Mouse (Mus musculus) liver, embryonic 14.5 days (tissue): Measurements from ENCODE around the gene Ehf. TPM values are rescaled to one million over a fixed set of nuclear protein-coding genes. Genes with fewer than 3 reads are reported as not detected.
A peak's percentile ranks its signal among the peaks of the same experiment; 100 is the strongest.

Source experiments
- ATAC-seq: fragments of 200-750 bp; cut with Nextera tagmentation; 2 replicates; pipeline ENCODE4 v1.8.0; 2017; ENCODE audit warnings: moderate number of reproducible peaks, mild to moderate bottlenecking, moderate library complexity; ENCODE audit not compliant: insufficient read depth
- DNase-seq, 3 experiments: peaks; one replicate each; pipeline ENCODE4 v3.0.0-alpha.2; 2012 to 2013; ENCODE audit warnings: low read depth in 3 of 3, low spot score in 3 of 3
- H3K27ac ChIP-seq: fragments of 300-500 bp; sonication (generic); 2 replicates; pipeline ENCODE4 v1.5.1; 2014; ENCODE audit warnings: moderate library complexity, mild to moderate bottlenecking, control low read depth, inconsistent platforms
- H3K27me3 ChIP-seq: fragments of 300-500 bp; sonication (generic); 2 replicates; pipeline ENCODE4 v1.6.1; 2014; ENCODE audit warnings: mild to moderate bottlenecking, low read length, moderate library complexity; ENCODE audit not compliant: control insufficient read depth, insufficient read depth
- H3K36me3 ChIP-seq: fragments of 300-500 bp; sonication (generic); replicated peaks from 2 replicates; pipeline ENCODE4 v1.6.1; 2014; ENCODE audit warnings: low read depth; ENCODE audit not compliant: control insufficient read depth, insufficient read depth
- H3K4me1 ChIP-seq, 2 experiments: fragments of 200-500 bp in 1 of 2; fragments of 300-500 bp in 1 of 2; sonication (generic) in 1 of 2; replicated peaks; 2 replicates each; pipeline ENCODE4 v1.6.1; 2012 to 2014; ENCODE audit warnings: antibody characterized with exemption in 1 of 2, inconsistent platforms in 1 of 2, low read length in 1 of 2; ENCODE audit not compliant: control insufficient read depth in 2 of 2, insufficient read depth in 2 of 2
- H3K4me2 ChIP-seq: fragments of 300-500 bp; sonication (generic); 2 replicates; pipeline ENCODE4 v1.6.1; 2014; ENCODE audit warnings: low read depth, mild to moderate bottlenecking, control low read depth, moderate library complexity
- H3K4me3 ChIP-seq, 2 experiments: fragments of 200-500 bp in 1 of 2; fragments of 300-500 bp in 1 of 2; sonication (generic) in 1 of 2; 2 replicates each; pipeline ENCODE4 v1.5.1; 2012 to 2014; ENCODE audit warnings: low read depth in 2 of 2, low read length in 2 of 2, mild to moderate bottlenecking in 2 of 2, control low read depth in 1 of 2, inconsistent platforms in 1 of 2, moderate library complexity in 1 of 2; ENCODE audit not compliant: insufficient read depth in 1 of 2
- H3K9ac ChIP-seq: fragments of 300-500 bp; sonication (generic); replicated peaks from 2 replicates; pipeline ENCODE4 v1.6.1; 2014; ENCODE audit warnings: mild to moderate bottlenecking, control low read depth, moderate library complexity
- H3K9me3 ChIP-seq: fragments of 300-500 bp; sonication (generic); 2 replicates; pipeline ENCODE4 v1.6.1; 2016; ENCODE audit warnings: low read length, mixed read lengths; ENCODE audit not compliant: control insufficient read depth
- CTCF ChIP-seq: IDR thresholded peaks from 2 replicates; pipeline ENCODE4 v1.5.1; 2016; ENCODE audit warnings: antibody characterized with exemption, low read depth, control low read depth
- EP300 ChIP-seq: IDR thresholded peaks from 2 replicates; pipeline ENCODE4 v1.6.1; 2016; ENCODE audit warnings: antibody characterized with exemption, low read depth
- WGBS: fragments of 180-500 bp; shearing (Covaris S2); extraction: QIAGEN DNeasy Blood & Tissue Kit; methylation state at CpG from one replicate; pipeline ENCODE4 v1.1.7; 2014; ENCODE audit not compliant: insufficient replicate concordance; 5-methylcytosine and 5-hydroxymethylcytosine counted together
- polyA plus RNA-seq, 2 experiments: library from polyadenylated mRNA; depleted of rRNA in 1 of 2; stranded (reverse) in 1 of 2; unstranded in 1 of 2; fragments of >200 nt; fragmentation: Nextera tagmentation in 1 of 2; extraction: Ambion mirVana in 1 of 2; gene quantifications; 2 replicates each; pipeline versions ENCODE4 v1.2.1 to v1.2.3; 2012 to 2014

The Ehf gene
- polyA plus RNA-seq, 2 experiments, result 0.04 to 0.08 TPM

GRCm38 (mm10) chr2:103321638-103322037, 18.6 kb upstream of the Ehf start:
- DNase-seq (peak in 1 of 3 experiments; percentile 42), ATAC-seq (peak; percentile 86)
- TF ChIP-seq EP300, result peak; percentile 75
- no peak for TF ChIP-seq CTCF
- Histone ChIP-seq H3K36me3 (no peaks in the 10 kb centered on the region), H3K4me3 (no peak overlapping the region), H3K9me3 (no peaks in the 10 kb centered on the region), H3K4me1 (peaks cover 18 to 40% of the 10 kb centered on the region in 2 experiments), H3K27ac (peak overlapping the region; percentile 50), H3K27me3 (no peaks in the 10 kb centered on the region), H3K4me2 (no peak overlapping the region; the same call in 1 of the 2 replicates), H3K9ac (no peak overlapping the region)
- 33% methylated on average over 4 of the region's 4 CpGs for WGBS

GRCm38 (mm10) chr2:103314002-103314401, 10.9 kb upstream of the Ehf start:
- no peak for TF ChIP-seq EP300
- no peak for TF ChIP-seq CTCF
- DNase-seq (no peak), ATAC-seq (no peak)
- 53% methylated on average over 4 of the region's 4 CpGs for WGBS
- Histone ChIP-seq H3K27me3 (no peaks in the 10 kb centered on the region), H3K36me3 (no peaks in the 10 kb centered on the region), H3K4me1 (no peaks in the 10 kb centered on the region), H3K9me3 (no peaks in the 10 kb centered on the region), H3K4me2 (no peak overlapping the region), H3K9ac (no peak overlapping the region), H3K27ac (no peak overlapping the region), H3K4me3 (no peak overlapping the region)

- Histone ChIP-seq H3K9me3 (no peaks in the 10 kb centered on the region), H3K27me3 (no peaks in the 10 kb centered on the region), H3K27ac (no peak overlapping the region), H3K4me3 (no peak overlapping the region), H3K4me2 (no peak overlapping the region), H3K36me3 (no peaks in the 10 kb centered on the region), H3K4me1 (no peaks in the 10 kb centered on the region), H3K9ac (no peak overlapping the region)
- ATAC-seq (no peak), DNase-seq (no peak)
- 35% methylated on average over 4 of the region's 4 CpGs for WGBS
- TF ChIP-seq CTCF, result no peak
- no peak for TF ChIP-seq EP300
Observed at GRCm38 (mm10) chr2:103312640-103313039, 9.6 kb upstream of the Ehf start.

- no peak for TF ChIP-seq CTCF
- TF ChIP-seq EP300, result no peak
- Histone ChIP-seq H3K4me2 (no peak overlapping the region), H3K27me3 (no peaks in the 10 kb centered on the region), H3K36me3 (no peaks in the 10 kb centered on the region), H3K9me3 (no peaks in the 10 kb centered on the region), H3K27ac (no peak overlapping the region), H3K9ac (no peak overlapping the region), H3K4me3 (no peak overlapping the region), H3K4me1 (peaks cover 0 to 2% of the 10 kb centered on the region in 2 experiments; a peak in 1 of 4 replicates)
- ATAC-seq (no peak), DNase-seq (no peak)
- 44% methylated on average over 5 of the region's 5 CpGs for WGBS
Observed at GRCm38 (mm10) chr2:103310663-103311062, 7.6 kb upstream of the Ehf start.

- WGBS, result 33% methylated on average over 6 of the region's 6 CpGs
- ATAC-seq (no peak), DNase-seq (no peak)
- H3K4me3 ChIP-seq, result no peak overlapping the region
- peaks cover 7 to 27% of the 10 kb centered on the region in 2 experiments for H3K4me1 ChIP-seq
- no peak overlapping the region for H3K27ac ChIP-seq
- TF ChIP-seq EP300 (no peak), CTCF (no peak)
- no peaks in the 10 kb centered on the region for H3K9me3 ChIP-seq
- H3K9ac ChIP-seq, result no peak overlapping the region
- no peak overlapping the region for H3K4me2 ChIP-seq
- no peaks in the 10 kb centered on the region for H3K36me3 ChIP-seq
- H3K27me3 ChIP-seq, result no peaks in the 10 kb centered on the region
Observed at GRCm38 (mm10) chr2:103306686-103307085, 3.6 kb upstream of the Ehf start.
